Mouse (Mus musculus) midbrain, embryonic 14.5 days (tissue): Measurements from ENCODE around the gene Ano10. TPM values are rescaled to one million over a fixed set of nuclear protein-coding genes. Genes with fewer than 3 reads are reported as not detected.

Experiments
- ATAC-seq: fragments of 200-750 bp; cut with Nextera tagmentation; 2 replicates; pipeline ENCODE4 v1.8.0; 2017; ENCODE audit warnings: moderate number of reproducible peaks, moderate library complexity; ENCODE audit not compliant: low FRiP score, low TSS enrichment
- DNase-seq: peaks from one replicate; pipeline ENCODE4 v3.0.0-alpha.2; 2015
- H3K27ac ChIP-seq: fragments of 300-500 bp; sonication (generic); replicated peaks from 2 replicates; pipeline ENCODE4 v1.5.1; 2014; ENCODE audit warnings: mild to moderate bottlenecking, low read depth, low read length, moderate library complexity
- H3K27me3 ChIP-seq: fragments of 300-500 bp; sonication (generic); 2 replicates; pipeline ENCODE4 v1.6.1; 2014; ENCODE audit warnings: low read length, control low read depth, mixed read lengths; ENCODE audit not compliant: control insufficient read depth, insufficient read depth
- H3K36me3 ChIP-seq: fragments of 300-500 bp; sonication (generic); 2 replicates; pipeline ENCODE4 v1.6.1; 2014; ENCODE audit warnings: low read length, control low read depth; ENCODE audit not compliant: control insufficient read depth, insufficient read depth
- H3K4me1 ChIP-seq: fragments of 300-500 bp; sonication (generic); 2 replicates; pipeline ENCODE4 v1.6.1; 2014; ENCODE audit warnings: mild to moderate bottlenecking, antibody characterized with exemption, low read length, control low read depth; ENCODE audit not compliant: control insufficient read depth, insufficient read depth
- H3K4me2 ChIP-seq: fragments of 300-500 bp; sonication (generic); 2 replicates; pipeline ENCODE4 v1.6.1; 2014; ENCODE audit warnings: mild to moderate bottlenecking, low read length, moderate library complexity
- H3K4me3 ChIP-seq: fragments of 300-500 bp; sonication (generic); replicated peaks from 2 replicates; pipeline ENCODE4 v1.5.1; 2014; ENCODE audit warnings: low read depth, low read length
- H3K9ac ChIP-seq: fragments of 300-500 bp; sonication (generic); replicated peaks from 2 replicates; pipeline ENCODE4 v1.6.1; 2014; ENCODE audit warnings: mild to moderate bottlenecking, low read length, moderate library complexity
- H3K9me3 ChIP-seq: fragments of 300-500 bp; sonication (generic); 2 replicates; pipeline ENCODE4 v1.6.1; 2016; ENCODE audit warnings: low read length, control low read depth, mixed read lengths; ENCODE audit not compliant: control insufficient read depth
- WGBS: fragments of 180-500 bp; shearing (Covaris S2); extraction: QIAGEN DNeasy Blood & Tissue Kit; methylation state at CpG from one replicate; pipeline ENCODE4 v1.1.7; 2014; 5-methylcytosine and 5-hydroxymethylcytosine counted together
- polyA plus RNA-seq: library from polyadenylated mRNA; unstranded; fragments of >200 nt; fragmentation: Nextera tagmentation; extraction: Ambion mirVana; gene quantifications from 2 replicates; pipeline ENCODE4 v1.2.1, GENCODE M21; 2014

Gene Ano10
- polyA plus RNA-seq, 1 experiment from 2014 or later, result 41.2 TPM

- H3K4me1 ChIP-seq, result no peaks in the 10 kb centered on the region
- H3K9me3 ChIP-seq, result no peaks in the 10 kb centered on the region
- no peak overlapping the region for H3K9ac ChIP-seq
- no peaks in the 10 kb centered on the region for H3K27me3 ChIP-seq
- no peak overlapping the region for H3K27ac ChIP-seq
- H3K4me3 ChIP-seq, result no peak overlapping the region
- WGBS, result 96% methylated on average over 4 of the region's 4 CpGs
- DNase-seq (no peak), ATAC-seq (no peak)
- H3K4me2 ChIP-seq, result no peak overlapping the region
- peaks cover 48% of the 10 kb centered on the region for H3K36me3 ChIP-seq
Measured at GRCm38 (mm10) chr9:122164535-122164934, 129.7 kb downstream of the Ano10 start.

GRCm38 (mm10) chr9:122157079-122157441 lies 137.2 kb downstream of the Ano10 start:
- H3K36me3 ChIP-seq, result peaks cover 30% of the 10 kb centered on the region
- H3K27me3 ChIP-seq, result no peaks in the 10 kb centered on the region
- H3K9ac ChIP-seq, result no peak overlapping the region
- ATAC-seq, result no peak
- H3K4me3 ChIP-seq, result no peak overlapping the region
- no peak for DNase-seq
- 93% methylated on average over 14 of the region's 14 CpGs for WGBS
- no peaks in the 10 kb centered on the region for H3K9me3 ChIP-seq
- H3K27ac ChIP-seq, result no peak overlapping the region
- H3K4me2 ChIP-seq, result no peak overlapping the region
- no peaks in the 10 kb centered on the region for H3K4me1 ChIP-seq

- Histone ChIP-seq H3K9me3 (no peaks in the 10 kb centered on the region), H3K9ac (no peak overlapping the region), H3K4me2 (no peak overlapping the region), H3K4me3 (no peak overlapping the region), H3K36me3 (peaks cover 35% of the 10 kb centered on the region), H3K4me1 (no peaks in the 10 kb centered on the region), H3K27me3 (no peaks in the 10 kb centered on the region), H3K27ac (no peak overlapping the region)
- no peak for ATAC-seq
- DNase-seq, result no peak
- WGBS, result 86% methylated on average over 5 of the region's 5 CpGs
Measured at GRCm38 (mm10) chr9:122156389-122157078, 137.7 kb downstream of the Ano10 start.

GRCm38 (mm10) chr9:122155193-122155592 lies 139.0 kb downstream of the Ano10 start:
- 93% methylated on average over 1 of the region's 1 CpGs for WGBS
- no peaks in the 10 kb centered on the region for H3K9me3 ChIP-seq
- H3K4me1 ChIP-seq, result no peaks in the 10 kb centered on the region
- peaks cover 31% of the 10 kb centered on the region for H3K36me3 ChIP-seq
- no peak overlapping the region for H3K27ac ChIP-seq
- H3K9ac ChIP-seq, result no peak overlapping the region
- ATAC-seq, result no peak
- no peak overlapping the region for H3K4me3 ChIP-seq
- DNase-seq, result no peak
- H3K27me3 ChIP-seq, result no peaks in the 10 kb centered on the region
- H3K4me2 ChIP-seq, result no peak overlapping the region

- DNase-seq (no peak), ATAC-seq (no peak)
- Histone ChIP-seq H3K36me3 (peaks cover 27% of the 10 kb centered on the region), H3K9me3 (no peaks in the 10 kb centered on the region), H3K4me3 (no peak overlapping the region), H3K4me2 (no peak overlapping the region), H3K9ac (no peak overlapping the region), H3K27me3 (no peaks in the 10 kb centered on the region), H3K27ac (no peak overlapping the region), H3K4me1 (no peaks in the 10 kb centered on the region)
- WGBS, result 88% methylated on average over 3 of the region's 3 CpGs
Measured at GRCm38 (mm10) chr9:122153436-122153835, 140.8 kb downstream of the Ano10 start.

- Histone ChIP-seq H3K9me3 (no peaks in the 10 kb centered on the region), H3K4me2 (no peak overlapping the region), H3K4me1 (no peaks in the 10 kb centered on the region), H3K9ac (no peak overlapping the region), H3K27ac (no peak overlapping the region), H3K4me3 (no peak overlapping the region), H3K27me3 (no peaks in the 10 kb centered on the region), H3K36me3 (peaks cover 17% of the 10 kb centered on the region)
- no peak for ATAC-seq
- no peak for DNase-seq
- WGBS, result 92% methylated on average over 1 of the region's 1 CpGs
Measured at GRCm38 (mm10) chr9:122152501-122152900, 141.7 kb downstream of the Ano10 start.

- Histone ChIP-seq H3K27ac (no peak overlapping the region), H3K27me3 (no peaks in the 10 kb centered on the region), H3K9me3 (no peaks in the 10 kb centered on the region), H3K4me1 (no peaks in the 10 kb centered on the region), H3K36me3 (peaks cover 14% of the 10 kb centered on the region), H3K4me2 (no peak overlapping the region), H3K4me3 (no peak overlapping the region), H3K9ac (no peak overlapping the region)
- ATAC-seq (no peak), DNase-seq (no peak)
- 97% methylated on average over 4 of the region's 4 CpGs for WGBS
Measured at GRCm38 (mm10) chr9:122152063-122152462, 142.2 kb downstream of the Ano10 start.

- WGBS, result 93% methylated on average over 9 of the region's 9 CpGs
- no peak for DNase-seq
- Histone ChIP-seq H3K27me3 (no peaks in the 10 kb centered on the region), H3K4me3 (no peak overlapping the region), H3K4me1 (no peaks in the 10 kb centered on the region), H3K36me3 (peaks cover 7% of the 10 kb centered on the region; the same call in 1 of the 2 replicates), H3K9me3 (no peaks in the 10 kb centered on the region), H3K27ac (no peak overlapping the region), H3K9ac (no peak overlapping the region), H3K4me2 (no peak overlapping the region)
- ATAC-seq, result no peak
Measured at GRCm38 (mm10) chr9:122149997-122150826, 144.0 kb downstream of the Ano10 start.

GRCm38 (mm10) chr9:122148356-122148755 lies 145.9 kb downstream of the Ano10 start:
- 90% methylated on average over 3 of the region's 3 CpGs for WGBS
- H3K9ac ChIP-seq, result no peak overlapping the region
- H3K4me2 ChIP-seq, result no peak overlapping the region
- DNase-seq (no peak), ATAC-seq (no peak)
- no peaks in the 10 kb centered on the region for H3K4me1 ChIP-seq
- peaks cover 18% of the 10 kb centered on the region; the same call in 1 of the 2 replicates for H3K36me3 ChIP-seq
- no peak overlapping the region for H3K27ac ChIP-seq
- H3K9me3 ChIP-seq, result no peaks in the 10 kb centered on the region
- H3K27me3 ChIP-seq, result no peaks in the 10 kb centered on the region
- H3K4me3 ChIP-seq, result no peak overlapping the region
